Comparison of ENCODE assay signal across 8 mouse cellular contexts in the genomic region with DNA sequence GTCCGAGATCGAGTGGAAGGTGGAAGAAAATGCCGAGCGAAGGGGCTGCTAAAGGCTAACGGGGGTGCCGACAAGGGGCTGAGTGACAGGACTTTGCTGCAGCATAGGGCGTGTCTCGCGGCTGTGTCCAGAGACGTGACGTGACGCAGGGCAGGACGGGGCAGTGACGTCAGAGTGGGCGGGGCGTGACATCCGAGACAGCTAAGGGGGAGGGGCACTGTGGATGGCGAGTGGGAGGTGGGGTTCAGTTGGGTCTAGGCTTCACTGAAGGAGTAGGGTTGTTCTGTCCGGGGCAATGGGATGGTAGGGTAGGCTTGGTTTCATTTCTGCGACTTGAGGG. TPM values are rescaled to one million over a fixed set of nuclear protein-coding genes. Genes with fewer than 3 reads are reported as not detected.
DNase-seq lines count a peak whose midpoint lies in the region; ATAC-seq lines count a peak whose summit lies in the region.

No protein-coding gene starts in this region.

- H3K36me3 ChIP-seq in hindbrain, embryonic 14.5 days (replicated peaks; ENCODE audit: control insufficient read depth, insufficient read depth): peaks cover 31% of the 10 kb centered on the region

- DNase-seq in NIH3T3 (ENCODE audit: low read depth): peak; percentile 96
- DNase-seq in cerebellum, postnatal 10 days: peak; percentile 98 to 99
- peak; percentile 87 to 90 for DNase-seq in frontal cortex, postnatal 14 days (ENCODE audit: low spot score in 2 of 2)
- peak; percentile 87 for DNase-seq in hindbrain, embryonic 14.5 days (ENCODE audit: low spot score)
- peak; percentile 91 for DNase-seq in layer of hippocampus, postnatal 36 days
- DNase-seq in lung, postnatal 36 days: peak; percentile 96
- DNase-seq in retina, postnatal 1 day: peak; percentile 94
- DNase-seq in urinary bladder, adult 18-20 months (ENCODE audit: low spot score in 2 of 2): peak; percentile 88 to 91

- H3K4me2 ChIP-seq in hindbrain, embryonic 14.5 days (replicated peaks): peak overlapping the region; percentile 73

- ATAC-seq in hindbrain, embryonic 14.5 days (ENCODE audit: low FRiP score): peak; percentile 67

- H3K4me1 ChIP-seq in hindbrain, embryonic 14.5 days (replicated peaks; ENCODE audit: control insufficient read depth, insufficient read depth, low read length): peaks cover 7% of the 10 kb centered on the region

- peak overlapping the region; percentile 85 for H3K4me3 ChIP-seq in hindbrain, embryonic 14.5 days (replicated peaks; ENCODE audit: low read length)

- peak overlapping the region; percentile 98 for H3K27ac ChIP-seq in hindbrain, embryonic 14.5 days

- peak overlapping the region; percentile 77 for H3K9ac ChIP-seq in hindbrain, embryonic 14.5 days

- no peaks in the 10 kb centered on the region for H3K27me3 ChIP-seq in hindbrain, embryonic 14.5 days (ENCODE audit: control insufficient read depth, insufficient read depth, low read length)

- no peaks in the 10 kb centered on the region for H3K9me3 ChIP-seq in hindbrain, embryonic 14.5 days (ENCODE audit: control insufficient read depth, low read length)

- 0% methylated on average over 20 of the region's 20 CpGs for WGBS in hindbrain, embryonic 14.5 days

RNA-seq across cellular contexts. Expression of gene Tcf25, which starts 0.7 kb away (rescaled TPM):
- polyA plus RNA-seq in hindbrain, embryonic 14.5 days (2014; fragmentation: Nextera tagmentation; extraction: Ambion mirVana): 371 and 380 TPM in 2 replicates
- total RNA-seq in layer of hippocampus, postnatal 36 days (2021): 100 to 1,000 TPM; 510 to 526 TPM

RNA-seq across cellular contexts. Expression of gene Mc1r, which starts 32.7 kb away (rescaled TPM):
- 0.10 and 0.21 TPM in 2 replicates for polyA plus RNA-seq in hindbrain, embryonic 14.5 days (2014; fragmentation: Nextera tagmentation; extraction: Ambion mirVana)
- total RNA-seq in layer of hippocampus, postnatal 36 days (2021): not detected

RNA-seq across cellular contexts. Expression of gene Tubb3, which starts 37.0 kb away (rescaled TPM):
- polyA plus RNA-seq in hindbrain, embryonic 14.5 days (2014; fragmentation: Nextera tagmentation; extraction: Ambion mirVana): 1,715 and 1,766 TPM in 2 replicates
- 100 to 1,000 TPM; 290 to 324 TPM for total RNA-seq in layer of hippocampus, postnatal 36 days (2021)

RNA-seq across cellular contexts. Expression of gene Spire2, which starts 41.7 kb away (rescaled TPM):
- polyA plus RNA-seq in hindbrain, embryonic 14.5 days (2014; fragmentation: Nextera tagmentation; extraction: Ambion mirVana): 32.4 and 33.1 TPM in 2 replicates
- 10 to 100 TPM; 15.2 to 17.2 TPM for total RNA-seq in layer of hippocampus, postnatal 36 days (2021)

RNA-seq across cellular contexts. Expression of gene Def8, which starts 49.1 kb away (rescaled TPM):
- 45.3 and 52.2 TPM in 2 replicates for polyA plus RNA-seq in hindbrain, embryonic 14.5 days (2014; fragmentation: Nextera tagmentation; extraction: Ambion mirVana)
- total RNA-seq in layer of hippocampus, postnatal 36 days (2021): 10 to 100 TPM; 53.4 to 57.4 TPM

Comparison
In these comparisons a context has a peak if more than half of its experiments do, and no peak if none do; other contexts are left out.
1. Peak in every context shown above with its lines: DNase-seq, ATAC-seq, H3K4me3 ChIP-seq and H3K27ac ChIP-seq.